Mouse (Mus musculus) E14TG2a.4 (cell line): ENCODE results near the gene Bhlhe23.

Experiments
- CTCF ChIP-seq: conservative IDR thresholded peaks from 2 replicates; pipeline ENCODE4 v1.5.1; 2014; ENCODE audit warnings: low read length
- POU5F1 ChIP-seq: IDR thresholded peaks from 2 replicates; pipeline ENCODE4 v1.6.1; 2014; ENCODE audit warnings: low read length, borderline replicate concordance

GRCm38 (mm10) chr2:180731984-180732383 is 44.7 kb downstream of the Bhlhe23 start:
- TF ChIP-seq CTCF (no peak), POU5F1 (no peak)
